Mouse (Mus musculus): ENCODE measurements around the gene Tmem151a.

Tmem151a gene

GRCm38 (mm10) chr19:5040862-5041523 lies 44.3 kb downstream of the Tmem151a start, which contains the start of gene Brms1:
Brms1 (plus strand) TSS chr19:5041354.
- peak; percentile 77 for DNase-seq (ENCODE audit: low spot score)

GRCm38 (mm10) chr19:5039301-5040114 lies 45.8 kb downstream of the Tmem151a start:
- DNase-seq (ENCODE audit: low spot score) = no peak

- no peak for DNase-seq (ENCODE audit: low spot score)
Observed at GRCm38 (mm10) chr19:5038709-5039156, 46.6 kb downstream of the Tmem151a start, which contains the start of the genes B4gat1 and AC124502.3. B4gat1 (plus strand) TSS chr19:5038826. AC124502.3 (plus strand) TSS chr19:5038891.

DNA sequence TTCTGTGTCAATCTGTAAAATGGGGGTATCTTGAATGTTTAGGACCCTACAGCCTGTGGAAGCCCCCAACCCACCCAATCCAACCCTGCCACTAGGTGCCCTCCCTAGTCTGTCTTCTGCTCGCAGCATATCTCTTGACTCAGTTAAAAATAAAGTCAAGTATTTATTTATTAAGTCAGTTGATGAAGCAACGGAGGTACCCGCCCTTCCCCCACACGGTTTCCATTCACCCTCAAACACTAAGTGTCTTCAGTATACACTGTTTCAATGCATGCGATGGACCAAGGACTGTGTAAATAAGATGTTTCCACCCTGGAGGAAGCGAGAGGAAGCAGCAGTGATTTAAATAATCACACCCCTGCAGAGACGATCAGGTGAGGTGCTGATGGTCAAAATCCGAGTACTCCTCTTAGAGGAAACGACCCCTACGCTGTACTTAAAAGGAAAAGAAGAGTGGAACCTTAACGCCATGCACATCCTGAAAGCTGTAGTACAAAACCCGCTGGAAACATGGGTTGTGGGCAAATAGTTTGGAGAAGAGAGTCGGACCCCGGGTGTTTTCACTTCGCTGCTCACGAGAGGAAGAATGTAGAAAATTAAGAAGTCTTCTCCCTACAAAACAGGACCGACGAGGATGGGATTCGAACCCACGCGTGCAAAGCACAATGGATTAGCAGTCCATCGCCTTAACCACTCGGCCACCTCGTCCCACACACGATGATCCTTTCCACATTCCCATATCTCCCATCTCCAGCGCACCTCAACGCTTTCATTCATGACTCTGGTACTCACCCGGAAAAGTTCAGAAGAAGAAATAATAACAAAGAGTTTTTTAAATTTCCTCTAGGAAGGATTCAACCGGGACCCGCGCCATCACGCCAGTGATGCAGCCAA lies 47.4 kb downstream of the Tmem151a start:
- DNase-seq (ENCODE audit: low spot score) = no peak

GRCm38 (mm10) chr19:5036577-5036976 lies 48.8 kb downstream of the Tmem151a start:
- DNase-seq (ENCODE audit: low spot score) = no peak

DNA sequence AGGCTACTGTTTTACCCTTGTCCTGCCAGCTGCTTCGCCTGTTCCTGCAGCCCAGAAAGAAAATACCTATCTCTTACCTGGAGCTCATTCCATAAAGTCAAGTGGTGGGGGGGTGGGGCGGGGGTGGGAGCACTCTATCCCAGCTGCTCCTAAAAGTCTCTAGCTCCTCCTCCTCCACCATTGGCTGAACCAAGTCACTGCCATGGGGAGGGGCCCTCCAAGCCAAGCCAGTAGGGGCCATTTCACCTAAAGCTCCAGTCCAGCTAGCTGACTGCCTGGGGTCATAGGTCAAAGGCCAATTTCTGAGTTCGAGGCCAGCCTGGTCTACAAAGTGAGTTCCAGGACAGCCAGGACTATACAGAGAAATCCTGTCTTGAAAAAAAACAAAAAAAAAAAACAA lies 52.6 kb downstream of the Tmem151a start:
- DNase-seq (ENCODE audit: low spot score) = no peak

DNA sequence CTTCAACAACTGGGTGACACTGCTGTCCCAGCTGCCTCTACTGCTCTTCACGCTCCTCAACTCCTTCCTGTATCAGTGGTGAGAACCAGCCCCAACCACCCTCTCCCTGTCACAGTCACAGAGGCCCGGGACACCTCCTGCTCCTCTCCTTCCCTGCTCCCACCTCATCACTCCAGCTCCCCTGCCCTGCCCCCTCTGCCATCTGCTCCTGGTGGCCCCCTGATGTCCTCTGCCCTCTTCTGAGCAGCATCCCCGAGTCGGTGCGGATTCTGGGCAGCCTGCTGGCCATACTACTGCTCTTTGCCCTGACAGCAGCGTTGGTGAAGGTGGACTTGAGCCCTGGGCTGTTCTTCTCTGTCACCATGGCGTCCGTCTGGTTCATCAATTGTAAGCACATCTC lies 59.2 kb downstream of the Tmem151a start:
- no peak for DNase-seq (ENCODE audit: low spot score)

DNA sequence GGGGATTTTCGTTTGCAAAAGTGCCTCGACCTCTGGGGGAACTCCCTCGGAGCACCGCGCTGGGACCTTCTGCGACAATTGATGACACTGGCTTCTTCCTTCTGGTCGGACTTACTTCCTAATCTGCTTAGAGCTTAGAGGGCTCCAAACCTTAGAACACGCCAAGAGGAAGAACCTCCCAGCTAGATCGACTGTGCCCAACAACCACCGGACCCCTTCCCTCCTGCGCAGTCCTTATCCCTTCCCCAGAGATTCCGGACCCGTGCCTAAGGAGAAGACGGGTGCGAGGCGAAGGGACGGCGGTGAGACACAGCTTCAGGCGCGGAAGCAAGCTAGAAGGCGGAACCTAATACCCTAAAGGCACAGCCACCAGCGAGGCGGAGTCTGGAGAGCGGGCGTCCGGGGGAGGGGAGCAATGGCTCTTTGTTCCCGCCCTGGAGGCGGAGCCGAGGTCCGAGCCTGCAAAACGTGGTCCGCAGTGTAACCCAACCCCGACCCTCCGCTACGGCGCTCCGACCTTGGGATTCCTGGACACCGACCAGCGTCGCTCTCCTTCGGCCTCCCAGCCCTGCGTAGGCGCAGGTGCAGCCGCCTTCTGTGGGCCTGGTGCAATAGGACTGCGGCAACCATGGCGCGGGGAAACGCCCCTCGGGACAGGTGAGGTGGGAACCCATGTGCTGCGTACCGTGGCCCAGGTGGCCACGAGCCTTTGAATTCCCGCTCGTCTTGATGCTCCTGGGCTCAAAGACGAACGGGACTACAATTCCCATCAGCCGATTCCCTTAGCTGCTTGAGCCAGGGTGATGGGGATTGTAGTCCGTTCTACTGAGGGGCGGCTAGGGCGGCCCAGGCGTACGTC lies 61.5 kb downstream of the Tmem151a start, which contains the start of gene Slc29a2:
Slc29a2 (plus strand) TSS at position 240 of the 859 bp plus-strand sequence.
- peak; percentile 79 for DNase-seq (ENCODE audit: low spot score)

- no peak for DNase-seq (ENCODE audit: low spot score)
Observed at GRCm38 (mm10) chr19:5021416-5021815, 63.9 kb downstream of the Tmem151a start.

Measured in ovary, postnatal 10 days (tissue).